Mouse (Mus musculus) myocyte (in vitro differentiated cells): ENCODE measurements around the gene Narf.

Experiments used
- CEBPB ChIP-seq: IDR thresholded peaks from 2 replicates; pipeline ENCODE4 v1.6.1; 2011; ENCODE audit warnings: mild to moderate bottlenecking, moderate library complexity; ENCODE audit not compliant: poor library complexity, insufficient read depth, severe bottlenecking
- E2F4 ChIP-seq: IDR thresholded peaks from one replicate; pipeline ENCODE4 v1.6.1; 2011; ENCODE audit warnings: mild to moderate bottlenecking, control low read depth, moderate library complexity; ENCODE audit not compliant: insufficient read depth
- MAX ChIP-seq: IDR thresholded peaks from one replicate; pipeline ENCODE4 v1.6.1; 2011; ENCODE audit warnings: low read depth, mild to moderate bottlenecking, control low read depth
- POLR2A ChIP-seq: IDR thresholded peaks from one replicate; pipeline ENCODE4 v1.6.1; 2011; ENCODE audit warnings: low read depth, mild to moderate bottlenecking, control low read depth, moderate library complexity; ENCODE audit not compliant: insufficient read length
- POLR2AphosphoS2 ChIP-seq: IDR thresholded peaks from one replicate; pipeline ENCODE4 v1.6.1; 2011; ENCODE audit warnings: low read depth, control low read depth; ENCODE audit not compliant: insufficient read length
- SRF ChIP-seq: IDR thresholded peaks from one replicate; pipeline ENCODE4 v1.6.1; 2011; ENCODE audit warnings: low read depth; ENCODE audit not compliant: control insufficient read depth, insufficient read length
- TCF12 ChIP-seq: IDR thresholded peaks from one replicate; pipeline ENCODE4 v1.6.1; 2011; ENCODE audit warnings: mild to moderate bottlenecking, control low read depth; ENCODE audit not compliant: poor library complexity, insufficient read depth, severe bottlenecking

DNA sequence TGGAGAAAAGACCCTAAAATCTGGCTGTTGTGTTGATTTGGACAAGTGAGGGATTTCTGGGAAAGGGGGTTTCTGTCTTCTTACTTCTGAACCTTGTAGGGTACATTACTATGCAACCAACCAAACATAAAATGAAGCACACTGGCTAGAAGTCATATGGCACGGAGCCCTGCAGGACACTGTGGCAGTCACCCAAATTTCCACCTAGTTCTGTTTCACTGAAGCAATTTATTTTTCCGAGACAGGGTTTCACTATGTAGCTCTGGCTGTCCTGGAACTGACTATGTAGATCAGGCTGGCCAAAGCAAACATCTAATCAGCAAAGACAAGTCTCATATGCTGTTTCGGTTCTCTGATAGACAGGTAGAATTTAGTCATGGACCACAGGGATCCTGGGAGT, 47.4 kb upstream of the Narf start:
- TF ChIP-seq MAX (no peak), TCF12 (no peak), POLR2A (no peak), CEBPB (no peak), POLR2AphosphoS2 (no peak), SRF (no peak), E2F4 (no peak)
